21 mouse cellular contexts compared by ENCODE assay signal in genomic region chr8:118407322-118407721, GRCm38 (mm10).
DNase-seq lines count a peak whose midpoint lies in the region; ATAC-seq and TF ChIP-seq lines count a peak whose summit lies in the region.
"Had no signal": no experiment of that assay in that cellular context is flagged by ENCODE, and none has a peak within 500 bp of the region (broad histone marks: within the 10 kb centered on the region; RNA-seq: fewer than 3 reads in every experiment).

No protein-coding gene starts in this region.

- no peak overlapping the region for H3K4me2 ChIP-seq in liver, postnatal 0 days (ENCODE audit: low read depth, low read length)
- no peak overlapping the region for H3K4me2 ChIP-seq in forebrain, embryonic 12.5 days
- H3K4me2 ChIP-seq: forebrain, embryonic 13.5 days; heart, embryonic 11.5 days; liver, embryonic 15.5 days; midbrain, embryonic 11.5 days; neural tube, embryonic 13.5 days had no signal

- no peak for ATAC-seq in liver, postnatal 0 days
- ATAC-seq in forebrain, embryonic 12.5 days (ENCODE audit: low FRiP score) = no peak
- ATAC-seq: activated CD4-positive, CD25-positive, alpha-beta regulatory T cell, adult 4 months; forebrain, embryonic 13.5 days; hindbrain, embryonic 16.5 days had no signal

- H3K9ac ChIP-seq in liver, postnatal 0 days (replicated peaks) = no peak overlapping the region
- H3K9ac ChIP-seq in forebrain, embryonic 12.5 days = no peak overlapping the region
- H3K9ac ChIP-seq: forebrain, embryonic 13.5 days; liver, embryonic 15.5 days; neural tube, embryonic 13.5 days had no signal

- no peak overlapping the region for H3K4me3 ChIP-seq in liver, postnatal 0 days (ENCODE audit: low read depth, low read length)
- H3K4me3 ChIP-seq in forebrain, embryonic 12.5 days (replicated peaks) = no peak overlapping the region
- H3K4me3 ChIP-seq: forebrain, embryonic 13.5 days; liver, embryonic 15.5 days; neural tube, embryonic 13.5 days had no signal

- H3K27ac ChIP-seq in liver, postnatal 0 days (ENCODE audit: low read depth) = no peak overlapping the region
- no peak overlapping the region for H3K27ac ChIP-seq in forebrain, embryonic 12.5 days
- H3K27ac ChIP-seq: forebrain, embryonic 13.5 days; liver, embryonic 15.5 days; neural tube, embryonic 13.5 days had no signal

- TF ChIP-seq EP300 in liver, postnatal 0 days (IDR thresholded peaks at IDR 0.05; ENCODE audit: low read depth) = no peak

- H3K9me3 ChIP-seq in liver, postnatal 0 days (ENCODE audit: low read length) = no peaks in the 10 kb centered on the region
- H3K9me3 ChIP-seq in forebrain, embryonic 12.5 days = no peaks in the 10 kb centered on the region
- H3K9me3 ChIP-seq: forebrain, embryonic 13.5 days; neural tube, embryonic 13.5 days had no signal

- H3K27me3 ChIP-seq in liver, postnatal 0 days (ENCODE audit: insufficient read depth, low read length) = no peaks in the 10 kb centered on the region
- no peaks in the 10 kb centered on the region for H3K27me3 ChIP-seq in forebrain, embryonic 12.5 days
- H3K27me3 ChIP-seq: forebrain, embryonic 13.5 days; liver, embryonic 15.5 days; neural tube, embryonic 13.5 days had no signal

- whole genome bisulfite sequencing in liver, postnatal 0 days (ENCODE audit: insufficient replicate concordance) = 29% methylated on average over 6 of the region's 6 CpGs
- whole genome bisulfite sequencing in forebrain, embryonic 12.5 days = 92% methylated on average over 6 of the region's 6 CpGs

- no peaks in the 10 kb centered on the region for H3K36me3 ChIP-seq in liver, postnatal 0 days (replicated peaks; ENCODE audit: insufficient read depth, low read length)
- H3K36me3 ChIP-seq in forebrain, embryonic 12.5 days (replicated peaks) = no peaks in the 10 kb centered on the region
- H3K36me3 ChIP-seq: liver, embryonic 15.5 days; neural tube, embryonic 13.5 days had no signal

- peak; percentile 22 to 23 for DNase-seq in gastrocnemius, adult 8-10 months (ENCODE audit: low spot score in 2 of 2)
- no peak for DNase-seq in gastrocnemius, postnatal 4 days (ENCODE audit: low spot score in 2 of 2)
- DNase-seq in kidney, adult 18-20 months = peak; percentile 16
- peak; percentile 46 for DNase-seq in kidney, postnatal 10 days
- DNase-seq in liver, postnatal 0 days = no peak
- no peak for DNase-seq in cerebellum, adult 18-20 months
- DNase-seq: adrenal gland, postnatal 14 days; B cell, adult 2 months; cerebellum, adult 9-10 months; heart, postnatal 14 days; lung, postnatal 4 days; right cerebral cortex, postnatal 14 days; thymus, postnatal 36 days had no signal

- no peaks in the 10 kb centered on the region for H3K4me1 ChIP-seq in liver, postnatal 0 days (ENCODE audit: insufficient read depth)
- H3K4me1 ChIP-seq in forebrain, embryonic 12.5 days = no peaks in the 10 kb centered on the region
- H3K4me1 ChIP-seq: forebrain, embryonic 13.5 days; liver, embryonic 15.5 days had no signal

- no peak for TF ChIP-seq CTCF in liver, postnatal 0 days (IDR thresholded peaks at IDR 0.05; ENCODE audit: low read depth)

Comparison
In these comparisons a context has a peak if more than half of its experiments do, and no peak if none do; other contexts are left out.
1. DNase-seq: peak in gastrocnemius, adult 8-10 months (2 of 2), kidney, adult 18-20 months (single experiment) and kidney, postnatal 10 days (single experiment); none in gastrocnemius, postnatal 4 days (0 of 2), liver, postnatal 0 days (single experiment) and cerebellum, adult 18-20 months (0 of 2).